Mouse (Mus musculus) stomach, embryonic 14.5 days (tissue): ENCODE data around the gene Lalba. TPM values are rescaled to one million over a fixed set of nuclear protein-coding genes. Genes with fewer than 3 reads are reported as not detected.
A peak's percentile ranks its signal among the peaks of the same experiment; 100 is the strongest.
"Not testable (repeated sequence)": the region's sequence is repeated elsewhere in the genome, so short reads cannot be mapped to it uniquely, and the experiment has no call there.

Experiments used
- ATAC-seq: fragments of 200-750 bp; cut with Nextera tagmentation; 2 replicates; pipeline ENCODE4 v1.8.0; 2017; ENCODE audit warnings: low read depth, moderate TSS enrichment; ENCODE audit not compliant: insufficient number of reproducible peaks, insufficient read depth, low FRiP score
- H3K27ac ChIP-seq: fragments of 300-500 bp; sonication (generic); 2 replicates; pipeline ENCODE4 v1.5.1; 2014; ENCODE audit warnings: mild to moderate bottlenecking, low read length, moderate library complexity, mixed read lengths
- H3K27me3 ChIP-seq: fragments of 300-500 bp; sonication (generic); 2 replicates; pipeline ENCODE4 v1.6.1; 2014; ENCODE audit warnings: low read length, control low read depth, mixed read lengths; ENCODE audit not compliant: control insufficient read depth, insufficient read depth
- H3K36me3 ChIP-seq: fragments of 300-500 bp; sonication (generic); 2 replicates; pipeline ENCODE4 v1.6.1; 2014; ENCODE audit warnings: mild to moderate bottlenecking, control low read depth, low read length, moderate library complexity, mixed read lengths; ENCODE audit not compliant: control insufficient read depth, insufficient read depth
- H3K4me1 ChIP-seq: fragments of 300-500 bp; sonication (generic); 2 replicates; pipeline ENCODE4 v1.6.1; 2014; ENCODE audit warnings: low read length, control low read depth, mixed read lengths; ENCODE audit not compliant: control insufficient read depth, insufficient read depth
- H3K4me2 ChIP-seq: fragments of 300-500 bp; sonication (generic); replicated peaks from 2 replicates; pipeline ENCODE4 v1.6.1; 2014; ENCODE audit warnings: low read depth, low read length, control low read depth
- H3K4me3 ChIP-seq: fragments of 300-500 bp; sonication (generic); 2 replicates; pipeline ENCODE4 v1.5.1; 2014; ENCODE audit warnings: low read depth, low read length, control low read depth
- H3K9ac ChIP-seq: fragments of 300-500 bp; sonication (generic); replicated peaks from 2 replicates; pipeline ENCODE4 v1.6.1; 2014; ENCODE audit warnings: low read depth, mild to moderate bottlenecking, control low read depth, low read length, moderate library complexity, mixed read lengths
- H3K9me3 ChIP-seq: fragments of 300-500 bp; sonication (generic); 2 replicates; pipeline ENCODE4 v1.6.1; 2016; ENCODE audit warnings: low read depth, low read length, control low read depth; ENCODE audit not compliant: control insufficient read depth
- WGBS: fragments of 180-500 bp; shearing (Covaris S2); extraction: QIAGEN DNeasy Blood & Tissue Kit; methylation state at CpG from one replicate; pipeline ENCODE4 v1.1.7; 2014; 5-methylcytosine and 5-hydroxymethylcytosine counted together
- polyA plus RNA-seq: library from polyadenylated mRNA; unstranded; fragments of >200 nt; fragmentation: Nextera tagmentation; extraction: Ambion mirVana; gene quantifications from 2 replicates; pipeline ENCODE4 v1.2.1, GENCODE M21; 2014

Lalba gene
- polyA plus RNA-seq, 1 experiment from 2014 or later: not detected

- Histone ChIP-seq H3K9me3 (no peaks in the 10 kb centered on the region), H3K4me2 (no peak overlapping the region), H3K4me3 (no peak overlapping the region), H3K27me3 (no peaks in the 10 kb centered on the region), H3K36me3 (peaks cover 9% of the 10 kb centered on the region; the same call in 1 of the 2 replicates), H3K27ac (no peak overlapping the region), H3K9ac (no peak overlapping the region), H3K4me1 (0 out of 2 replicates have a peak, but pooled peaks cover 6% of the 10 kb centered on the region)
- ATAC-seq: no peak
- 78% methylated on average over 8 of the region's 8 CpGs for WGBS
Observed at GRCm38 (mm10) chr15:98514146-98514545, 31.6 kb upstream of the Lalba start.

GRCm38 (mm10) chr15:98513676-98514075, 31.2 kb upstream of the Lalba start:
- H3K4me1 ChIP-seq, H3K9ac ChIP-seq, H3K36me3 ChIP-seq, H3K27ac ChIP-seq, H3K9me3 ChIP-seq, H3K4me3 ChIP-seq, H3K27me3 ChIP-seq, ATAC-seq, H3K4me2 ChIP-seq: not testable (repeated sequence)
- 62% methylated on average over 3 of the region's 3 CpGs for WGBS

- Histone ChIP-seq H3K4me3 (no peak overlapping the region), H3K27ac (no peak overlapping the region), H3K4me2 (no peak overlapping the region), H3K27me3 (no peaks in the 10 kb centered on the region), H3K9ac (no peak overlapping the region), H3K4me1 (0 out of 2 replicates have a peak, but pooled peaks cover 6% of the 10 kb centered on the region), H3K9me3 (no peaks in the 10 kb centered on the region), H3K36me3 (peaks cover 2% of the 10 kb centered on the region; the same call in 1 of the 2 replicates)
- WGBS: 35% methylated on average over 17 of the region's 17 CpGs
- ATAC-seq: no peak
Observed at GRCm38 (mm10) chr15:98512799-98513321, 30.3 kb upstream of the Lalba start.

GRCm38 (mm10) chr15:98512232-98512631, 29.7 kb upstream of the Lalba start:
- Histone ChIP-seq H3K9me3 (no peaks in the 10 kb centered on the region), H3K4me3 (no peak overlapping the region), H3K27ac (no peak overlapping the region), H3K4me2 (no peak overlapping the region), H3K4me1 (0 out of 2 replicates have a peak, but pooled peaks cover 6% of the 10 kb centered on the region), H3K36me3 (no peaks in the 10 kb centered on the region), H3K27me3 (no peaks in the 10 kb centered on the region), H3K9ac (no peak overlapping the region)
- ATAC-seq: no peak
- WGBS: 59% methylated on average over 8 of the region's 8 CpGs

DNA sequence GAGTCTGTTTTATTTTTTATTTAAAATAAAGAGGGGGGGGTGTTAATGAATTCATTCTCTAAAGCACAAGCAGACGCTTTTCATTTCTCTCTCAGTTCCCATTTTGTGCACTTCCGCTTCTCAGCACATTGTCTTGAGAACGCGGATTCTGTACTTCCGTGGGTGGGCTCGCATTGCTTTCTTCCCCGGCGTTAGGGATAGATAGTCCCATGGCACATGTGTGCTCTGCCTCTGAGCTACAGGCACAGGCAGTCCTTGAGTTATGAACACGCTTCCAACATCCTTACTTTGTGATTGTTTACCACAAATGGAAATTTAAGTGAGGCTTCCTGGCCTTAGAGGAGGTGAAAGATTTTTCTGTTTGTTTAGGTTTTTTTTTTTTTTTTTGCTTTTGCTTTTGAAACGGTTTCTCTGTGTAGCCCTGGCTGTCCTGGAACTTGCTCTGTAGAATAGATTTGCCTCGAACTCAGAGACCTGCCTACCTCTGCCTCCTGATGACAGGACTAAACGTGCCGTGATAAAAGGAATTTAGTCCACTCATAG, 28.9 kb upstream of the Lalba start:
- WGBS: 71% methylated on average over 13 of the region's 13 CpGs
- no peak for ATAC-seq
- H3K4me3 ChIP-seq: no peak overlapping the region
- no peak overlapping the region for H3K4me2 ChIP-seq
- no peak overlapping the region for H3K9ac ChIP-seq
- H3K9me3 ChIP-seq: no peaks in the 10 kb centered on the region
- no peaks in the 10 kb centered on the region for H3K27me3 ChIP-seq
- H3K36me3 ChIP-seq: no peaks in the 10 kb centered on the region
- H3K27ac ChIP-seq: no peak overlapping the region
- 0 out of 2 replicates have a peak, but pooled peaks cover 6% of the 10 kb centered on the region for H3K4me1 ChIP-seq

DNA sequence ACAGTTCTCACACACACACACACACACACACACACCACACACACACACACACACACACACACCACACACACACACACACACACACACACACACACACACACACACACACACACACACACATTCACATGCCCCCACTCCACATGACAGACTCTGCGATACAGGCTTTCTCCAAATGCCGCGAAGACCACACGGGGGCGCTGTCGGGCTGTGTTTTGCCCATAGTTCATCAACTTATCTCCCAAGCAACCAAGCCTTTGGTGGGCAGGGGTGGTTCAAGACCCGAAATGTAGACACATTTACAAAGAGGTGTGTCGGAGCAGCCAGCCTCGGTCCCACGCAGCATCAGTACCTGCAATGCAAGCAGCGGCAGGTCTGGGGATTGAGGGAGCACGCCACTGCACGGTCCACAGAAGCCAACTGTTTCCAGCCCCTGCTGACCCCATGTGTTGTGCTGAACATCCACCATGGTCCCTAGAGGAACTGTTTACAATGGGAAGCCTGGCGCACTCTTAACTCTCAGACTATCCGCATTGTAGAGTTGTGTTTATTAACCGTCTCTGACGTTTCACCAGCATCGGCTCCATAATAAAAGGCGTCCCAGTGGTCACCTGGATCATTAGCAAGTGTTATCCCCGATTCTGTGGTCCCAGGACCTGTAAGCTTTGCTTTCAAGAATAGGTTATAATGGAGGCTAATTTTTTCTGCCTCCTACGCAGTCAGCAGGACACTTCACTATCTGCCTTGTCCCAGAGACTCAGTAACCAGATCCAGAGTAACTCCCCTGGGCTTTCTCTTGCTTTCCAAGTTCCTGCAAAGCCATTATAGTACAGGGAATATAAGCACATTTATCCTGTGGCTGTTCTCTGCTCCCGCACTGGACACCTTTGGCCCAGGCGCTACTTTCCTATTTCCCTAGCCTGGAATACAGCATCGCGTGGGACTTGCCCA, 28.2 kb upstream of the Lalba start:
- H3K27me3 ChIP-seq: no peaks in the 10 kb centered on the region
- H3K9ac ChIP-seq: no peak overlapping the region
- no peak for ATAC-seq
- H3K4me3 ChIP-seq: no peak overlapping the region
- H3K9me3 ChIP-seq: no peaks in the 10 kb centered on the region
- 0 out of 2 replicates have a peak, but pooled peaks cover 6% of the 10 kb centered on the region for H3K4me1 ChIP-seq
- H3K36me3 ChIP-seq: no peaks in the 10 kb centered on the region
- WGBS: 32% methylated on average over 25 of the region's 25 CpGs
- peak overlapping the region; percentile 38 for H3K4me2 ChIP-seq
- no peak overlapping the region for H3K27ac ChIP-seq

DNA sequence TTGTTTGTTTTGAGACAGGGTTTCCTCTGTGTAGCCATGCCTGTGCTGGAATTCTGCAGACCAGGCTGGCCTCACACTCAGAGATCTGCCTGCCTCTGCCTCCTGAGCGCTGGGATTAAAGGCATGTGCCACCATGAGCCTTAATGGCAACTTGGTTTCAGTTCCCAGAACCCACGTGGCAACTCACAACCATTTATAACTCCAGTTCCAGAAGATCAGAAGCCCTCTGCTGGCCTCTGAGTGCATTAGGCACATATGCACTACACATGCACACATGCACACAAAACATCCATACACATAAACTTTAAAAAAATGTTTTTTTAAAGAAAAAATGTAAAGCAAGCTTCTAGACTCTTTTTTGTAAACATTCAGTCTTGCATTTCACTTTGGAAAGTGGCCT, 26.9 kb upstream of the Lalba start:
- H3K4me2 ChIP-seq: no peak overlapping the region
- WGBS: 61% methylated on average over 2 of the region's 2 CpGs
- ATAC-seq: no peak
- H3K27me3 ChIP-seq: no peaks in the 10 kb centered on the region
- no peaks in the 10 kb centered on the region for H3K9me3 ChIP-seq
- no peak overlapping the region for H3K4me3 ChIP-seq
- no peak overlapping the region for H3K27ac ChIP-seq
- H3K9ac ChIP-seq: no peak overlapping the region
- H3K36me3 ChIP-seq: no peaks in the 10 kb centered on the region
- H3K4me1 ChIP-seq: 0 out of 2 replicates have a peak, but pooled peaks cover 6% of the 10 kb centered on the region

GRCm38 (mm10) chr15:98507321-98507720, 24.8 kb upstream of the Lalba start:
- Histone ChIP-seq H3K27ac (no peak overlapping the region), H3K36me3 (no peaks in the 10 kb centered on the region), H3K9me3 (no peaks in the 10 kb centered on the region), H3K9ac (no peak overlapping the region), H3K27me3 (no peaks in the 10 kb centered on the region), H3K4me3 (no peak overlapping the region), H3K4me1 (0 out of 2 replicates have a peak, but pooled peaks cover 3% of the 10 kb centered on the region), H3K4me2 (no peak overlapping the region)
- WGBS: 87% methylated on average over 6 of the region's 6 CpGs
- no peak for ATAC-seq
